Comparison of ENCODE assay signal across 17 mouse cellular contexts in the genomic region with DNA sequence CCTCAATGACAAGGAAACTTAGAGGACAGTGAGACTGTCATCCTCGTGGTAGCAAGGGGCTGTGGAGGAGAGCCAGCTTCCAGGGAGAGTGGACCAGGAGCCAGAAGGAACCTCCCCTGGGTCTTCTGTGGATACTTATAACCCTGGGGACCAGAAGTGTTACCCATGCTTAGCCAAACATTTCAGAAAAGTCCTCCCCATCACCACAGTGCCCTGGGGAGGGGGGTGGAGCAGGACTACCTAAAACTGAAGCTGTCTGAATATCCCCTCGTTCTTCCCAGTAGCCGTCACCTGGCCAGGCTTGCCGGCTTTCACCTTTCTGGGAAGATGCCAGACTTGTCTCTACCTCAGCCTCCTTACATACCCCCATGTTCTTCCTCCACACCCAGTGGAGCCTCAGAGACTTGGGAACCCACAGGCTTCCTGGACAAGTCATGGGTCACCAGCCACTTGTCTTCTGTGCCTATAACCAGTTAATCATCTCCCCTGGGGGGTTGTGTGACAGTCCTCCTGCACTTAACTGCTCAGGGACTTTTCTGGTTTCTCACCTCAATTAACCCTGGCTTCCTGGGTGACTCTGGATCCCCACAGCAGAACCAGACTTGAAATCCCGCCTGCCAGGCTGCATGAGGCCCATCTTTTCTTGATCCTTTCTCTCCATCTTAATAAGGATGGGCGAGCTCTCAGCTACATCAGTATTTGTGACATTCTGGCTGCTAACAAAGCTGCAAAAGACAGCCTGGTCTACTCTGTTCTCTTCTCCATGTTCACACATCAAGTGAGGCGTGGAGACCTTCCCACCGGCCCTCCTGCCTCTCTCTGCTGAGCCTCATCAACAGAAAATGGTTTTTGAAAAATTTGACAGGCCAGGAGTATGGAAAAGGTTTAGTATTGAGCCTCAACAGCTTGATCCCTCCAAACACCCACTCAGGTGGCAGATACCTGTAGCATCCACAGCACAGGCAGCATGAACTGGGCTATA. TPM values are rescaled to one million over a fixed set of nuclear protein-coding genes. Genes with fewer than 3 reads are reported as not detected.
DNase-seq lines count a peak whose midpoint lies in the region; TF ChIP-seq lines count a peak whose summit lies in the region.
"Had no signal": no experiment of that assay in that cellular context is flagged by ENCODE, and none has a peak within 500 bp of the region (broad histone marks: within the 10 kb centered on the region; RNA-seq: fewer than 3 reads in every experiment).

No protein-coding gene starts in this region.

- DNase-seq in heart, adult 11 months, result peak; percentile 65
- DNase-seq in heart, adult 2 months, result no peak
- peak; percentile 20 to 29 for DNase-seq in kidney, adult 8-10 months
- DNase-seq in kidney, postnatal 10 days, result no peak
- peak; percentile 76 to 83 for DNase-seq in spleen, postnatal 36 days (ENCODE audit: low spot score in 2 of 2)
- DNase-seq in spleen, adult 12 weeks (ENCODE audit: low spot score), result no peak
- DNase-seq in right cerebral cortex, postnatal 14 days, result no peak
- DNase-seq: cerebellum, adult 11-12 months; cerebellum, postnatal 10 days; gastrocnemius, postnatal 10 days; liver, embryonic 13.5 days; lung, embryonic 14.5 days had no signal

- no peaks in the 10 kb centered on the region for H3K79me2 ChIP-seq in heart, adult 2 months (replicated peaks; ENCODE audit: control insufficient read depth, insufficient read depth, low read length)

- H3K27ac ChIP-seq in heart, adult 2 months, result no peak overlapping the region
- H3K27ac ChIP-seq: embryonic facial prominence, embryonic 10.5 days; forebrain, embryonic 15.5 days; hindbrain, embryonic 12.5 days; limb, embryonic 13.5 days; liver, embryonic 13.5 days; midbrain, embryonic 13.5 days had no signal

- TF ChIP-seq POLR2A in heart, adult 2 months (IDR thresholded peaks at IDR 0.05; ENCODE audit: insufficient read depth, low read depth, low read length), result no peak

- no peaks in the 10 kb centered on the region for H3K4me1 ChIP-seq in heart, adult 2 months (ENCODE audit: control insufficient read depth, insufficient read depth, low read length)
- H3K4me1 ChIP-seq: embryonic facial prominence, embryonic 10.5 days; forebrain, embryonic 15.5 days; hindbrain, embryonic 12.5 days; limb, embryonic 13.5 days; midbrain, embryonic 13.5 days had no signal

- no peak for TF ChIP-seq EP300 in heart, adult 2 months (IDR thresholded peaks at IDR 0.05; ENCODE audit: insufficient read depth, low read depth, low read length)

- WGBS in heart, adult 2 months, result 75% methylated on average over 8 of the region's 8 CpGs

- TF ChIP-seq CTCF in heart, adult 2 months (IDR thresholded peaks at IDR 0.05), result no peak

- no peak overlapping the region for H3K4me3 ChIP-seq in heart, adult 2 months
- H3K4me3 ChIP-seq: embryonic facial prominence, embryonic 10.5 days; forebrain, embryonic 15.5 days; hindbrain, embryonic 12.5 days; limb, embryonic 13.5 days; liver, embryonic 13.5 days; midbrain, embryonic 13.5 days had no signal

- intact Hi-C loops in heart, adult 2 months (cut with DNase I), result no loop called here

- H3K27me3 ChIP-seq in heart, adult 2 months (ENCODE audit: control insufficient read depth, insufficient read depth, low read length), result no peaks in the 10 kb centered on the region
- H3K27me3 ChIP-seq: forebrain, embryonic 15.5 days; hindbrain, embryonic 12.5 days; limb, embryonic 13.5 days; liver, embryonic 13.5 days; midbrain, embryonic 13.5 days had no signal

- no peaks in the 10 kb centered on the region for H3K36me3 ChIP-seq in heart, adult 2 months (ENCODE audit: control insufficient read depth, insufficient read depth, low read length)
- H3K36me3 ChIP-seq: midbrain, embryonic 13.5 days had no signal

- H3K9ac ChIP-seq in heart, adult 2 months (ENCODE audit: low read depth, low read length), result no peak overlapping the region
- H3K9ac ChIP-seq: forebrain, embryonic 15.5 days; hindbrain, embryonic 12.5 days; limb, embryonic 13.5 days; liver, embryonic 13.5 days; lung, embryonic 14.5 days; midbrain, embryonic 13.5 days had no signal

RNA-seq across cellular contexts. Expression of a gene that starts 42.5 kb away (rescaled TPM):
- 10 to 100 TPM; 32.2 to 38.4 TPM for total RNA-seq in heart, adult 2 months (2021)
- polyA plus RNA-seq in heart, adult 2 months (2012; rRNA removed), result 60.7 and 66.6 TPM in 2 replicates

Comparison
In these comparisons a context has a peak if more than half of its experiments do, and no peak if none do; other contexts are left out.
1. DNase-seq: peak in heart, adult 11 months (single experiment), kidney, adult 8-10 months (2 of 2) and spleen, postnatal 36 days (2 of 2); none in heart, adult 2 months (0 of 2), kidney, postnatal 10 days (single experiment), spleen, adult 12 weeks (single experiment) and right cerebral cortex, postnatal 14 days (single experiment).